Mouse (Mus musculus) forebrain, embryonic 10.5 days (tissue): ENCODE data around the gene Slc8b1. TPM values are rescaled to one million over a fixed set of nuclear protein-coding genes. Genes with fewer than 3 reads are reported as not detected.

Experiments used
- DNase-seq: peaks from one replicate; pipeline ENCODE4 v3.0.0-alpha.2; 2017; ENCODE audit warnings: low spot score; ENCODE audit errors: extremely low spot score
- H3K27ac ChIP-seq: fragments of 300-500 bp; sonication (generic); 2 replicates; pipeline ENCODE4 v1.5.1; 2016; ENCODE audit warnings: mild to moderate bottlenecking
- H3K27me3 ChIP-seq: fragments of 300-500 bp; sonication (generic); 2 replicates; pipeline ENCODE4 v1.6.1; 2016; ENCODE audit warnings: mild to moderate bottlenecking; ENCODE audit not compliant: poor library complexity, severe bottlenecking
- H3K36me3 ChIP-seq: fragments of 300-500 bp; sonication (generic); replicated peaks from 2 replicates; pipeline ENCODE4 v1.6.1; 2016; ENCODE audit warnings: mild to moderate bottlenecking, moderate library complexity
- H3K4me1 ChIP-seq: fragments of 300-500 bp; sonication (generic); 2 replicates; pipeline ENCODE4 v1.6.1; 2016
- H3K4me3 ChIP-seq: fragments of 300-500 bp; sonication (generic); 2 replicates; pipeline ENCODE4 v1.5.1; 2016; ENCODE audit warnings: mild to moderate bottlenecking, moderate library complexity
- H3K9me3 ChIP-seq: fragments of 300-500 bp; sonication (generic); 2 replicates; pipeline ENCODE4 v1.6.1; 2016; ENCODE audit warnings: mild to moderate bottlenecking, moderate library complexity
- WGBS: fragments of 180-500 bp; shearing (Covaris S2); methylation state at CpG from one replicate; pipeline ENCODE4 v1.1.7; 2016; 5-methylcytosine and 5-hydroxymethylcytosine counted together
- polyA plus RNA-seq: library from polyadenylated mRNA; unstranded; fragments of >200 nt; fragmentation: Nextera tagmentation; extraction: Ambion mirVana; gene quantifications from 2 replicates; pipeline ENCODE4 v1.2.1, GENCODE M21; 2016

Slc8b1 gene
- polyA plus RNA-seq, result 3.7 and 4.4 TPM in 2 replicates

- no peaks in the 10 kb centered on the region for H3K36me3 ChIP-seq
- H3K4me3 ChIP-seq, result peak within 1 kb of the TSS; percentile 61
- H3K4me1 ChIP-seq, result peaks cover 42% of the 10 kb centered on the region
- H3K27ac ChIP-seq, result peak within 1 kb of the TSS; percentile 80
- peaks cover 28% of the 10 kb centered on the region for H3K27me3 ChIP-seq
- WGBS, result 1% methylated on average over 36 of the region's 36 CpGs
- no peaks in the 10 kb centered on the region for H3K9me3 ChIP-seq
- peak; percentile 94 for DNase-seq
These were observed at the start of gene Slc8b1 for GRCm38 (mm10) chr5:120510982-120511642. Gene Slc8b1 (plus strand): TSS chr5:120511168.

GRCm38 (mm10) chr5:120461902-120462301 lies 49.1 kb upstream of the Slc8b1 start:
- no peak overlapping the region for H3K27ac ChIP-seq
- no peak overlapping the region for H3K4me3 ChIP-seq
- peaks cover 24% of the 10 kb centered on the region for H3K4me1 ChIP-seq
- no peaks in the 10 kb centered on the region for H3K36me3 ChIP-seq
- DNase-seq, result no peak
- 86% methylated on average over 15 of the region's 15 CpGs for WGBS
- H3K9me3 ChIP-seq, result no peaks in the 10 kb centered on the region
- peaks cover 30% of the 10 kb centered on the region for H3K27me3 ChIP-seq

- H3K27me3 ChIP-seq, result peaks cover 25% of the 10 kb centered on the region
- no peak overlapping the region for H3K4me3 ChIP-seq
- H3K36me3 ChIP-seq, result no peaks in the 10 kb centered on the region
- 82% methylated on average over 4 of the region's 4 CpGs for WGBS
- H3K27ac ChIP-seq, result no peak overlapping the region
- no peaks in the 10 kb centered on the region for H3K9me3 ChIP-seq
- no peak for DNase-seq
- H3K4me1 ChIP-seq, result peaks cover 17% of the 10 kb centered on the region
These were observed 46.6 kb upstream of the Slc8b1 start for GRCm38 (mm10) chr5:120464321-120464720.

- no peaks in the 10 kb centered on the region for H3K36me3 ChIP-seq
- no peak for DNase-seq
- WGBS, result 43% methylated on average over 5 of the region's 5 CpGs
These were observed 45.9 kb upstream of the Slc8b1 start for GRCm38 (mm10) chr5:120465062-120465461.

GRCm38 (mm10) chr5:120465860-120466259 lies 45.1 kb upstream of the Slc8b1 start:
- no peak for DNase-seq
- 95% methylated on average over 6 of the region's 6 CpGs for WGBS
- no peaks in the 10 kb centered on the region for H3K9me3 ChIP-seq
- peaks cover 13% of the 10 kb centered on the region for H3K4me1 ChIP-seq
- H3K36me3 ChIP-seq, result no peaks in the 10 kb centered on the region
- no peak overlapping the region for H3K4me3 ChIP-seq
- H3K27me3 ChIP-seq, result peaks cover 18% of the 10 kb centered on the region
- no peak overlapping the region for H3K27ac ChIP-seq

More at GRCm38 (mm10) chr5:120465062-120465461, 45.9 kb upstream of the Slc8b1 start:
- Histone ChIP-seq H3K27ac (no peak overlapping the region), H3K27me3 (peaks cover 24% of the 10 kb centered on the region), H3K9me3 (no peaks in the 10 kb centered on the region), H3K4me3 (no peak overlapping the region), H3K4me1 (peaks cover 13% of the 10 kb centered on the region)

- 9% methylated on average over 4 of the region's 4 CpGs for WGBS
- DNase-seq, result no peak
- peak overlapping the region; percentile 49; the same call in 1 of the 2 replicates for H3K27ac ChIP-seq
- H3K36me3 ChIP-seq, result no peaks in the 10 kb centered on the region
- peaks cover 11% of the 10 kb centered on the region for H3K27me3 ChIP-seq
- peaks cover 13% of the 10 kb centered on the region for H3K4me1 ChIP-seq
- peak overlapping the region; percentile 44 for H3K4me3 ChIP-seq
- no peaks in the 10 kb centered on the region for H3K9me3 ChIP-seq
These were observed 43.9 kb upstream of the Slc8b1 start for GRCm38 (mm10) chr5:120467026-120467425.

- Histone ChIP-seq H3K27ac (no peak overlapping the region), H3K27me3 (no peaks in the 10 kb centered on the region), H3K9me3 (no peaks in the 10 kb centered on the region), H3K4me1 (peaks cover 8% of the 10 kb centered on the region), H3K4me3 (no peak overlapping the region), H3K36me3 (no peaks in the 10 kb centered on the region)
- WGBS, result 88% methylated on average over 5 of the region's 5 CpGs
- DNase-seq, result no peak
These were observed 42.6 kb upstream of the Slc8b1 start for GRCm38 (mm10) chr5:120468336-120468735.

- no peak overlapping the region for H3K4me3 ChIP-seq
- H3K9me3 ChIP-seq, result no peaks in the 10 kb centered on the region
- H3K27me3 ChIP-seq, result no peaks in the 10 kb centered on the region
- no peak for DNase-seq
- H3K4me1 ChIP-seq, result peaks cover 8% of the 10 kb centered on the region
- H3K27ac ChIP-seq, result no peak overlapping the region
- 87% methylated on average over 6 of the region's 6 CpGs for WGBS
- H3K36me3 ChIP-seq, result no peaks in the 10 kb centered on the region
These were observed 42.1 kb upstream of the Slc8b1 start for GRCm38 (mm10) chr5:120468830-120469229.

GRCm38 (mm10) chr5:120471538-120471937 lies 39.4 kb upstream of the Slc8b1 start:
- Histone ChIP-seq H3K4me3 (no peak overlapping the region), H3K4me1 (peaks cover 15% of the 10 kb centered on the region)
- WGBS, result 63% methylated on average over 4 of the region's 4 CpGs

GRCm38 (mm10) chr5:120472770-120473169 lies 38.2 kb upstream of the Slc8b1 start, which contains the start of gene Sdsl:
Gene Sdsl (minus strand): TSS chr5:120472810.
- Histone ChIP-seq H3K27ac (no peak within 1 kb of the TSS), H3K4me3 (no peak within 1 kb of the TSS), H3K9me3 (no peaks in the 10 kb centered on the region), H3K36me3 (no peaks in the 10 kb centered on the region), H3K4me1 (peaks cover 9% of the 10 kb centered on the region), H3K27me3 (peaks cover 18% of the 10 kb centered on the region; the same call in 1 of the 2 replicates)
- DNase-seq, result no peak
- WGBS, result 83% methylated on average over 8 of the region's 8 CpGs

More at GRCm38 (mm10) chr5:120471538-120471937, 39.4 kb upstream of the Slc8b1 start:
- Histone ChIP-seq H3K27me3 (peaks cover 8% of the 10 kb centered on the region; the same call in 1 of the 2 replicates), H3K36me3 (no peaks in the 10 kb centered on the region), H3K27ac (no peak overlapping the region), H3K9me3 (no peaks in the 10 kb centered on the region)
- no peak for DNase-seq

- Histone ChIP-seq H3K27me3 (peaks cover 18% of the 10 kb centered on the region; the same call in 1 of the 2 replicates), H3K27ac (no peak overlapping the region), H3K4me1 (peaks cover 9% of the 10 kb centered on the region), H3K4me3 (no peak overlapping the region), H3K9me3 (no peaks in the 10 kb centered on the region), H3K36me3 (no peaks in the 10 kb centered on the region)
- 96% methylated on average over 2 of the region's 2 CpGs for WGBS
- DNase-seq, result no peak
These were observed 37.6 kb upstream of the Slc8b1 start for GRCm38 (mm10) chr5:120473361-120473760.

GRCm38 (mm10) chr5:120475861-120476260 lies 35.1 kb upstream of the Slc8b1 start:
- 46% methylated on average over 8 of the region's 8 CpGs for WGBS
- H3K4me3 ChIP-seq, result peak overlapping the region; percentile 9; the same call in 1 of the 2 replicates
- no peak for DNase-seq
- 0 out of 2 replicates have a peak overlapping the region, but pooled peaks have one; percentile 52 for H3K27ac ChIP-seq
- H3K36me3 ChIP-seq, result no peaks in the 10 kb centered on the region
- H3K27me3 ChIP-seq, result peaks cover 18% of the 10 kb centered on the region; the same call in 1 of the 2 replicates
- H3K4me1 ChIP-seq, result peaks cover 10% of the 10 kb centered on the region
- H3K9me3 ChIP-seq, result no peaks in the 10 kb centered on the region

GRCm38 (mm10) chr5:120476296-120476695 lies 34.7 kb upstream of the Slc8b1 start, which contains the start of gene Sds:
Gene Sds (plus strand): TSS chr5:120476526.
- Histone ChIP-seq H3K27me3 (peaks cover 18% of the 10 kb centered on the region; the same call in 1 of the 2 replicates), H3K27ac (0 out of 2 replicates have a peak within 1 kb of the TSS, but pooled peaks have one; percentile 52), H3K4me3 (peak within 1 kb of the TSS; percentile 9; the same call in 1 of the 2 replicates), H3K36me3 (no peaks in the 10 kb centered on the region), H3K9me3 (no peaks in the 10 kb centered on the region), H3K4me1 (peaks cover 14% of the 10 kb centered on the region)
- no peak for DNase-seq
- WGBS, result 16% methylated on average over 13 of the region's 13 CpGs
